Mouse (Mus musculus): Measurements from ENCODE around the gene Scamp5.

DNA sequence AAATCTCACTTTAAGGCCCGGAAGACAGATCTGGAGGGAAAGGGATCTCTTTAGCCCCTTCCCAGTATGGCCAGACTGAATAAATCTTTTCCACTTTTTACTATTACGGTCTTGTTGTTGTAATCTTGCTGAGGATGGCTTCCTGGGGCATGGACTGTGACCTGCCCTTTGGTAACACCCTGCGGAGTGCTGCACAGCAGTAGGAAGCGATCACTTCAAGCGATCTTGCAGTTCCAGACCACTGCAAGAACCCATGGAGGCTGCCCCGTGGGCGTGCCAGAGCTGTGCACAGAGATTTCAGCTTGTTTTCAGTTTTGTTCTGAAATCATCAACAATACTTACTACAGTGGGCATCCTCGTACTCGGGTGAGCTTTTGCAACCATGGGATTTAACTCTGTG is 36.7 kb downstream of the Scamp5 start:
- no peak for TF ChIP-seq CTCF (IDR thresholded peaks at IDR 0.05; ENCODE audit: low read depth, low read length)
- no peak for TF ChIP-seq POLR2A (IDR thresholded peaks at IDR 0.05; ENCODE audit: extremely low read depth, insufficient read depth, low read length)
